Mouse (Mus musculus) neutrophil, adult 83 days (primary cell): ENCODE results near the gene Arl13b. TPM values are rescaled to one million over a fixed set of nuclear protein-coding genes. Genes with fewer than 3 reads are reported as not detected.

Source experiments
- total RNA-seq, 2 experiments: library from RNA; stranded (reverse); gene quantifications; one replicate each; pipeline ENCODE4 v1.2.4; 2023

The Arl13b gene
- 1 to 10 TPM; 6.9 to 7.4 TPM for total RNA-seq

GRCm38 (mm10) chr16:62846498-62847312 is at the start of gene Arl13b:
Gene Arl13b (minus strand): TSS chr16:62847040.

DNA sequence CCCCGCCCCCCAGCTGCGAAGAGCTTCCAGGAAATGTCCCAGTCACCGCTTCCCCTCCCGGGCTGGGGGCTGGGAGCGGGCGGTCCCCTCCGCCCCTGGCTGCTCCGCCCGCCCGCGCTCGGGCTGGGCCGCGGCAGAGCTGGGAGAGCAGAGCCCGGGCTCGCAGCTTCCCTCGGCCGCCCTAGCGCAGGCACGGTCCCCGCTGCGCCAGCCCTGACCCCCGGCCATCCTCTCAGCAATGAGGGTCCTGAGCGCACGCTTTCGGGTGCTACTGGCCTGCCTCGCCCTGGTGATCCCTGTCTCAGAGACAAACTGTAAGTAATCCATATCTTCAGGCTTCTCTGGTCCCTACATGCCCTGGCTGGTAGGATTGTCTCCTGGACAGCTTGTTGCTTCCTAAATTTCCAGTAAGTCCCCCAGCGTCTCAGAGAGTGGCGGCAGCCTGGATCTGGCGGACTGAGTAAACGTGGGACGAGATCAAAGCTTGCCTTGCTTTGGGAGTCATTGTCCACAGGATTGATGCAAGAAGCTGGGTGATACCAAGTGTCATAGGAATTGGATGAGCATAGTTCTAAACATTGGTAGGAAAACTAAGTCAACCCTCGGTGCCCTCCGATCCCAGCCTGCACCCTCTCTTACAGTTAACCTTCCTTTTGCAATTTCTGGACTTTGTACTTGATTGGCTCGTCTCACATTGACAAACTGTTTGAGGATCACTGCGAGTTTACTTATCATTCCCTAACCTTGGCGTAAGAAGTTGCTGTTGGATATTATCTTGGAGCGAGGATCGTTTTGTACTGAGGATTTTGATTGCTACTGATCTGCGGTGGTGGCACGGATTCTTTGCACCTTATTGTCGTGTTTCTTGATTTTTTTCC is 7.6 kb upstream of the Arl13b start, which contains the start of gene Pros1:
Gene Pros1 (plus strand): TSS at position 117 of the 878 bp plus-strand sequence.

GRCm38 (mm10) chr16:62814491-62814890 is 32.3 kb downstream of the Arl13b start, which contains the start of gene Stx19:
Gene Stx19 (plus strand): TSS chr16:62814676.

DNA sequence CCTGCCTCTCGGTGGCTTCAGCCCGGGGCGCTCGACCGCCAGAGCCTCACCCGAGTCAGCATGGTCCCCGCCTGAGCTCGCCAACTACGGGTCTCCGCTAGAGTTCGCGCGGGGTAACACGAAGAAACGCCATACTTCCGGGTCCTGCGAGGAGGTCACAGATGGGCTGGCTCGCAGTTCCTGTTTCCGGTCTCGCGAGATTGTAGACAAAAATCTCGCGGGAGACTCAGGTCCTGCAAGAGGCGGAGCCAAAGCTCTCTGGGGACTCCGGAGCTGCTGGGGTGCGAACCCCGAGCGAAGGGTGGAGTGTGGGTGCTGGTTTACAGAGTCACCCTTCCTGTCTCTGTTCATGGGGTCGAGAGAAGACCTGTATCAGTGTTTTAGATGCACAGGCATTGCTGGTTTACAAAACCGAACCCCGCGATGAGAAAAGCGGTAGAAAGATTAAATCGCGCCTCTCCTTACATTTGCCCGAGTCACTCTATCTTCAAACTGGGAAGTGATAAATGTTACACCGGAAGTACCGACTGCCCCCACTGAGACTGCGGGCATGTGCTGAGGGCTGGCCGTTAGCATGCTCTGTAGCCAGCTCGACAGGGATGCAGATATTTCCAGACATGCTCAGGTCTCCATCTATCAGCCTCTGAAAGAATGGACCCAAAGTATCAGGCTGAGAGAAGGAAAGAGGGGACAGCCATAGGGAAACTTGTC is 60.1 kb downstream of the Arl13b start, which contains the start of gene Nsun3:
Gene Nsun3 (minus strand): TSS at position 198 of the 711 bp plus-strand sequence.

Other genes with a start within 250 kb of the Arl13b start
- gene Nsun3, start 60.2 kb downstream of the Arl13b start, total RNA-seq, result 10 to 100 TPM in 1 of 2 experiments, 1 to 10 TPM in 1; 8.9 to 14.4 TPM
- under 1 TPM in 1 of 2 experiments, not detected in 1; 0.20 TPM for gene Stx19, start 32.4 kb downstream of the Arl13b start, total RNA-seq
- 1 to 10 TPM; 2.9 to 3.5 TPM for gene Pros1, start 7.3 kb upstream of the Arl13b start, total RNA-seq